Mouse (Mus musculus): ENCODE results near the gene Gm5751. TPM values are rescaled to one million over a fixed set of nuclear protein-coding genes. Genes with fewer than 3 reads are reported as not detected.
A peak's percentile ranks its signal among the peaks of the same experiment; 100 is the strongest.
"Not testable (repeated sequence)": the region's sequence is repeated elsewhere in the genome, so short reads cannot be mapped to it uniquely, and the experiment has no call there.

The Gm5751 gene
- total RNA-seq (2014; rRNA removed; ENCODE audit: low replicate concordance): not detected in 2 replicates
- polyA plus RNA-seq (2015; fragmentation: Nextera tagmentation; extraction: Ambion mirVana): not detected in 2 replicates

GRCm38 (mm10) chrX:8873953-8874352 lies at the start of gene Gm5751:
Gene Gm5751, plus strand, starts transcription at chrX:8874253.
- H3K9me3 ChIP-seq (replicated peaks; ENCODE audit: control insufficient read depth, low read length); H3K27me3 ChIP-seq (ENCODE audit: control insufficient read depth, insufficient read depth, low read length); H3K9ac ChIP-seq (replicated peaks; ENCODE audit: low read depth, low read length); H3K4me1 ChIP-seq (ENCODE audit: control insufficient read depth, insufficient read depth); H3K36me3 ChIP-seq (replicated peaks; ENCODE audit: control insufficient read depth, insufficient read depth, low read length); H3K4me2 ChIP-seq (ENCODE audit: low read depth, low read length); DNase-seq (ENCODE audit: low spot score); H3K4me3 ChIP-seq (ENCODE audit: low read depth, low read length); H3K27ac ChIP-seq (ENCODE audit: low read depth); ATAC-seq (ENCODE audit: insufficient read depth, low read depth): not testable (repeated sequence)
- 75% methylated on average over 3 of the region's 4 CpGs for WGBS

GRCm38 (mm10) chrX:8832043-8832442 lies 42.0 kb upstream of the Gm5751 start:
- no peak overlapping the region for H3K4me2 ChIP-seq (ENCODE audit: low read depth, low read length)
- H3K27me3 ChIP-seq (ENCODE audit: control insufficient read depth, insufficient read depth, low read length): no peaks in the 10 kb centered on the region
- H3K4me3 ChIP-seq (ENCODE audit: low read depth, low read length): no peak overlapping the region
- ATAC-seq (ENCODE audit: insufficient read depth, low read depth) (no peak), DNase-seq (ENCODE audit: low spot score) (peak; percentile 5)
- no peaks in the 10 kb centered on the region for H3K36me3 ChIP-seq (replicated peaks; ENCODE audit: control insufficient read depth, insufficient read depth, low read length)
- H3K9ac ChIP-seq (replicated peaks; ENCODE audit: low read depth, low read length): no peak overlapping the region
- H3K9me3 ChIP-seq (replicated peaks; ENCODE audit: control insufficient read depth, low read length): no peaks in the 10 kb centered on the region
- H3K4me1 ChIP-seq (ENCODE audit: control insufficient read depth, insufficient read depth): no peaks in the 10 kb centered on the region
- TF ChIP-seq EP300 (IDR thresholded peaks at IDR 0.05; ENCODE audit: low read depth) (no peak), CTCF (IDR thresholded peaks at IDR 0.05; ENCODE audit: low read depth) (peak; percentile 48)
- no peak overlapping the region for H3K27ac ChIP-seq (ENCODE audit: low read depth)

- no peak within 1 kb of the TSS for H3K4me2 ChIP-seq (ENCODE audit: low read depth, low read length)
- no peak within 1 kb of the TSS for H3K4me3 ChIP-seq (ENCODE audit: low read depth, low read length)
- 46% methylated on average over 1 of the region's 1 CpGs for WGBS
- no peak within 1 kb of the TSS for H3K27ac ChIP-seq (ENCODE audit: low read depth)
- TF ChIP-seq EP300 (IDR thresholded peaks at IDR 0.05; ENCODE audit: low read depth) (no peak), CTCF (IDR thresholded peaks at IDR 0.05; ENCODE audit: low read depth) (no peak)
- no peaks in the 10 kb centered on the region for H3K27me3 ChIP-seq (ENCODE audit: control insufficient read depth, insufficient read depth, low read length)
- no peak for ATAC-seq (ENCODE audit: insufficient read depth, low read depth)
- no peaks in the 10 kb centered on the region for H3K36me3 ChIP-seq (replicated peaks; ENCODE audit: control insufficient read depth, insufficient read depth, low read length)
- DNase-seq (ENCODE audit: low spot score): no peak
- H3K9me3 ChIP-seq (replicated peaks; ENCODE audit: control insufficient read depth, low read length): no peaks in the 10 kb centered on the region
- no peaks in the 10 kb centered on the region for H3K4me1 ChIP-seq (ENCODE audit: control insufficient read depth, insufficient read depth)
- no peak within 1 kb of the TSS for H3K9ac ChIP-seq (replicated peaks; ENCODE audit: low read depth, low read length)
These were observed 30.4 kb upstream of the Gm5751 start, which contains the start of gene Gm6592 for GRCm38 (mm10) chrX:8843694-8844093. Gene Gm6592, plus strand, starts transcription at chrX:8843994.

GRCm38 (mm10) chrX:8852486-8852885 lies 21.6 kb upstream of the Gm5751 start:
- no peak overlapping the region for H3K4me2 ChIP-seq (ENCODE audit: low read depth, low read length)
- TF ChIP-seq CTCF (IDR thresholded peaks at IDR 0.05; ENCODE audit: low read depth): no peak
- no peak for TF ChIP-seq EP300 (IDR thresholded peaks at IDR 0.05; ENCODE audit: low read depth)
- ATAC-seq (ENCODE audit: insufficient read depth, low read depth): no peak
- no peak overlapping the region for H3K27ac ChIP-seq (ENCODE audit: low read depth)
- H3K9ac ChIP-seq (replicated peaks; ENCODE audit: low read depth, low read length): no peak overlapping the region
- no peaks in the 10 kb centered on the region for H3K27me3 ChIP-seq (ENCODE audit: control insufficient read depth, insufficient read depth, low read length)
- no peak overlapping the region for H3K4me3 ChIP-seq (ENCODE audit: low read depth, low read length)
- no peaks in the 10 kb centered on the region for H3K9me3 ChIP-seq (replicated peaks; ENCODE audit: control insufficient read depth, low read length)
- no peak for DNase-seq (ENCODE audit: low spot score)
- no peaks in the 10 kb centered on the region for H3K36me3 ChIP-seq (replicated peaks; ENCODE audit: control insufficient read depth, insufficient read depth, low read length)
- no peaks in the 10 kb centered on the region for H3K4me1 ChIP-seq (ENCODE audit: control insufficient read depth, insufficient read depth)
- WGBS: 84% methylated on average over 10 of the region's 10 CpGs

GRCm38 (mm10) chrX:8864331-8864730 lies 9.7 kb upstream of the Gm5751 start:
- H3K36me3 ChIP-seq (replicated peaks; ENCODE audit: control insufficient read depth, insufficient read depth, low read length); H3K9ac ChIP-seq (replicated peaks; ENCODE audit: low read depth, low read length); H3K27me3 ChIP-seq (ENCODE audit: control insufficient read depth, insufficient read depth, low read length); H3K27ac ChIP-seq (ENCODE audit: low read depth); H3K4me2 ChIP-seq (ENCODE audit: low read depth, low read length); H3K4me1 ChIP-seq (ENCODE audit: control insufficient read depth, insufficient read depth); ATAC-seq (ENCODE audit: insufficient read depth, low read depth); H3K4me3 ChIP-seq (ENCODE audit: low read depth, low read length); H3K9me3 ChIP-seq (replicated peaks; ENCODE audit: control insufficient read depth, low read length): not testable (repeated sequence)
- peak; percentile 61 for TF ChIP-seq CTCF (IDR thresholded peaks at IDR 0.05; ENCODE audit: low read depth)
- 6% methylated on average over 3 of the region's 3 CpGs for WGBS
- peak; percentile 6 for DNase-seq (ENCODE audit: low spot score)

GRCm38 (mm10) chrX:8884336-8884735 lies 10.3 kb downstream of the Gm5751 start:
- Histone ChIP-seq H3K4me3 (ENCODE audit: low read depth, low read length) (no peak overlapping the region), H3K27me3 (ENCODE audit: control insufficient read depth, insufficient read depth, low read length) (no peaks in the 10 kb centered on the region), H3K9ac (replicated peaks; ENCODE audit: low read depth, low read length) (no peak overlapping the region), H3K4me2 (ENCODE audit: low read depth, low read length) (no peak overlapping the region), H3K36me3 (replicated peaks; ENCODE audit: control insufficient read depth, insufficient read depth, low read length) (no peaks in the 10 kb centered on the region), H3K4me1 (ENCODE audit: control insufficient read depth, insufficient read depth) (no peaks in the 10 kb centered on the region), H3K27ac (ENCODE audit: low read depth) (no peak overlapping the region), H3K9me3 (replicated peaks; ENCODE audit: control insufficient read depth, low read length) (no peaks in the 10 kb centered on the region)
- no peak for TF ChIP-seq CTCF (IDR thresholded peaks at IDR 0.05; ENCODE audit: low read depth)
- no peak for TF ChIP-seq EP300 (IDR thresholded peaks at IDR 0.05; ENCODE audit: low read depth)
- 57% methylated on average over 4 of the region's 4 CpGs for WGBS
- no peak for ATAC-seq (ENCODE audit: insufficient read depth, low read depth)
- DNase-seq (ENCODE audit: low spot score): no peak

All from heart, postnatal 0 days (tissue).